Mouse (Mus musculus): ENCODE results near the gene Eif3c.

Gene Eif3c

GRCm38 (mm10) chr7:126545631-126546030 lies 20.6 kb downstream of the Eif3c start:
- no peak for DNase-seq

- DNase-seq, result no peak
These were observed 24.6 kb downstream of the Eif3c start for GRCm38 (mm10) chr7:126541661-126542060.

- no peak for DNase-seq
These were observed 28.2 kb downstream of the Eif3c start for GRCm38 (mm10) chr7:126537820-126538585.

- no peak for DNase-seq
These were observed 29.7 kb downstream of the Eif3c start for GRCm38 (mm10) chr7:126536466-126536865.

GRCm38 (mm10) chr7:126535766-126536165 lies 30.4 kb downstream of the Eif3c start:
- no peak for DNase-seq

- no peak for DNase-seq
These were observed 32.8 kb downstream of the Eif3c start for GRCm38 (mm10) chr7:126533434-126533833.

GRCm38 (mm10) chr7:126528166-126528577 lies 38.0 kb downstream of the Eif3c start:
- no peak for DNase-seq

- DNase-seq, result no peak
These were observed 42.9 kb downstream of the Eif3c start for GRCm38 (mm10) chr7:126523316-126523715.

- no peak for DNase-seq
These were observed 46.7 kb downstream of the Eif3c start for GRCm38 (mm10) chr7:126519513-126519912.

GRCm38 (mm10) chr7:126518261-126518941 lies 47.8 kb downstream of the Eif3c start:
- DNase-seq, result no peak

- DNase-seq, result no peak
These were observed 54.9 kb downstream of the Eif3c start for GRCm38 (mm10) chr7:126511287-126511686.

- no peak for DNase-seq
These were observed 59.0 kb downstream of the Eif3c start for GRCm38 (mm10) chr7:126507126-126507778.

GRCm38 (mm10) chr7:126504913-126505312 lies 61.3 kb downstream of the Eif3c start:
- DNase-seq, result no peak

- peak; percentile 97 for DNase-seq
These were observed 62.8 kb downstream of the Eif3c start, which contains the start of gene Atxn2l for GRCm38 (mm10) chr7:126503273-126503878. TSS of gene Atxn2l (minus strand) at chr7:126503437.

- DNase-seq, result no peak
These were observed 63.5 kb downstream of the Eif3c start for GRCm38 (mm10) chr7:126502751-126503150.

- peak; percentile 87 to 93 for DNase-seq
These were observed 64.0 kb downstream of the Eif3c start for GRCm38 (mm10) chr7:126502023-126502741.

- no peak for DNase-seq
These were observed 64.6 kb downstream of the Eif3c start for GRCm38 (mm10) chr7:126501684-126502022.

- DNase-seq, result no peak
These were observed 66.8 kb downstream of the Eif3c start for GRCm38 (mm10) chr7:126499416-126499815.

GRCm38 (mm10) chr7:126497966-126498365 lies 68.2 kb downstream of the Eif3c start:
- DNase-seq, result no peak

- no peak for DNase-seq
These were observed 69.7 kb downstream of the Eif3c start for GRCm38 (mm10) chr7:126496475-126496874.
